Mouse (Mus musculus): ENCODE measurements around the gene Bcl2l12. TPM values are rescaled to one million over a fixed set of nuclear protein-coding genes. Genes with fewer than 3 reads are reported as not detected.

The Bcl2l12 gene
- polyA plus RNA-seq, 1 experiment from 2014 or later: 67.7 TPM

Small RNA genes lying within 50 kb of the gene (microRNA-seq; reads per million reads assigned to microRNA genes)
- gene Mir7054 (ENCODE audit: borderline number of aligned reads): 0.52 reads per million

Other genes with a start within 250 kb of the Bcl2l12 start
- gene Zfp473, start 247.7 kb downstream of the Bcl2l12 start, polyA plus RNA-seq (2015; fragmentation: Nextera tagmentation; extraction: Ambion mirVana): 1.4 and 1.8 TPM in 2 replicates
- gene Nup62, start 182.6 kb downstream of the Bcl2l12 start, polyA plus RNA-seq (2015; fragmentation: Nextera tagmentation; extraction: Ambion mirVana): 83.9 and 84.0 TPM in 2 replicates
- gene Il4i1, start 182.3 kb downstream of the Bcl2l12 start, polyA plus RNA-seq (2015; fragmentation: Nextera tagmentation; extraction: Ambion mirVana): 0.88 and 1.6 TPM in 2 replicates
- gene Atf5, start 182.1 kb downstream of the Bcl2l12 start, polyA plus RNA-seq (2015; fragmentation: Nextera tagmentation; extraction: Ambion mirVana): 12.4 and 14.7 TPM in 2 replicates
- gene Akt1s1, start 149.7 kb downstream of the Bcl2l12 start, polyA plus RNA-seq (2015; fragmentation: Nextera tagmentation; extraction: Ambion mirVana): 124 and 127 TPM in 2 replicates
- 86.6 and 89.3 TPM in 2 replicates for gene Tbc1d17, start 149.6 kb downstream of the Bcl2l12 start, polyA plus RNA-seq (2015; fragmentation: Nextera tagmentation; extraction: Ambion mirVana)
- 30.4 and 37.3 TPM in 2 replicates for gene Pnkp, start 141.6 kb downstream of the Bcl2l12 start, polyA plus RNA-seq (2015; fragmentation: Nextera tagmentation; extraction: Ambion mirVana)
- gene Ptov1, start 128.9 kb downstream of the Bcl2l12 start, polyA plus RNA-seq (2015; fragmentation: Nextera tagmentation; extraction: Ambion mirVana): 428 and 442 TPM in 2 replicates
- gene Med25, start 106.0 kb downstream of the Bcl2l12 start, polyA plus RNA-seq (2015; fragmentation: Nextera tagmentation; extraction: Ambion mirVana): 110 and 122 TPM in 2 replicates
- 29.4 and 30.1 TPM in 2 replicates for gene Fuz, start 102.6 kb downstream of the Bcl2l12 start, polyA plus RNA-seq (2015; fragmentation: Nextera tagmentation; extraction: Ambion mirVana)
- 73.0 and 76.2 TPM in 2 replicates for gene Ap2a1, start 69.2 kb downstream of the Bcl2l12 start, polyA plus RNA-seq (2015; fragmentation: Nextera tagmentation; extraction: Ambion mirVana)
- gene Tsks, start 55.5 kb downstream of the Bcl2l12 start, polyA plus RNA-seq (2015; fragmentation: Nextera tagmentation; extraction: Ambion mirVana): 0.23 TPM in 1 of 2 replicates, not detected in the other
- 30.0 and 35.8 TPM in 2 replicates for gene Cpt1c, start 23.9 kb downstream of the Bcl2l12 start, polyA plus RNA-seq (2015; fragmentation: Nextera tagmentation; extraction: Ambion mirVana)
- 455 and 479 TPM in 2 replicates for gene Prmt1, start 12.1 kb downstream of the Bcl2l12 start, polyA plus RNA-seq (2015; fragmentation: Nextera tagmentation; extraction: Ambion mirVana)
- 109 and 110 TPM in 2 replicates for gene Irf3, start 1.1 kb downstream of the Bcl2l12 start, polyA plus RNA-seq (2015; fragmentation: Nextera tagmentation; extraction: Ambion mirVana)
- gene Scaf1, start 17.7 kb upstream of the Bcl2l12 start, polyA plus RNA-seq (2015; fragmentation: Nextera tagmentation; extraction: Ambion mirVana): 40.7 and 41.9 TPM in 2 replicates
- 41.3 and 47.6 TPM in 2 replicates for gene Rras, start 19.2 kb upstream of the Bcl2l12 start, polyA plus RNA-seq (2015; fragmentation: Nextera tagmentation; extraction: Ambion mirVana)
- gene Prr12, start 54.2 kb upstream of the Bcl2l12 start, polyA plus RNA-seq (2015; fragmentation: Nextera tagmentation; extraction: Ambion mirVana): 11.9 and 12.1 TPM in 2 replicates
- gene Nosip, start 63.7 kb upstream of the Bcl2l12 start, polyA plus RNA-seq (2015; fragmentation: Nextera tagmentation; extraction: Ambion mirVana): 68.5 and 73.6 TPM in 2 replicates
- gene Prrg2, start 64.0 kb upstream of the Bcl2l12 start, polyA plus RNA-seq (2015; fragmentation: Nextera tagmentation; extraction: Ambion mirVana): 26.0 and 26.9 TPM in 2 replicates
- 520 and 531 TPM in 2 replicates for gene Rcn3, start 93.5 kb upstream of the Bcl2l12 start, polyA plus RNA-seq (2015; fragmentation: Nextera tagmentation; extraction: Ambion mirVana)
- 126 and 135 TPM in 2 replicates for gene Fcgrt, start 105.1 kb upstream of the Bcl2l12 start, polyA plus RNA-seq (2015; fragmentation: Nextera tagmentation; extraction: Ambion mirVana)
- 1,509 and 1,523 TPM in 2 replicates for gene Rps11, start 125.7 kb upstream of the Bcl2l12 start, polyA plus RNA-seq (2015; fragmentation: Nextera tagmentation; extraction: Ambion mirVana)
- 1,369 and 1,440 TPM in 2 replicates for gene Rpl13a, start 130.0 kb upstream of the Bcl2l12 start, polyA plus RNA-seq (2015; fragmentation: Nextera tagmentation; extraction: Ambion mirVana)
- gene Gm45713, start 137.5 kb upstream of the Bcl2l12 start, polyA plus RNA-seq (2015; fragmentation: Nextera tagmentation; extraction: Ambion mirVana): 0.12 and 0.37 TPM in 2 replicates
- gene Flt3l, start 137.7 kb upstream of the Bcl2l12 start, polyA plus RNA-seq (2015; fragmentation: Nextera tagmentation; extraction: Ambion mirVana): 2.6 and 3.4 TPM in 2 replicates
- gene Pih1d1, start 155.6 kb upstream of the Bcl2l12 start, polyA plus RNA-seq (2015; fragmentation: Nextera tagmentation; extraction: Ambion mirVana): 81.2 and 87.5 TPM in 2 replicates
- 43.7 and 47.1 TPM in 2 replicates for gene Aldh16a1, start 155.9 kb upstream of the Bcl2l12 start, polyA plus RNA-seq (2015; fragmentation: Nextera tagmentation; extraction: Ambion mirVana)
- gene Slc17a7, start 165.2 kb upstream of the Bcl2l12 start, polyA plus RNA-seq (2015; fragmentation: Nextera tagmentation; extraction: Ambion mirVana): 0.33 and 0.39 TPM in 2 replicates
- gene Gfy, start 180.9 kb upstream of the Bcl2l12 start, polyA plus RNA-seq (2015; fragmentation: Nextera tagmentation; extraction: Ambion mirVana): 5.5 and 13.4 TPM in 2 replicates
- not detected in 2 replicates for gene Pth2, start 182.3 kb upstream of the Bcl2l12 start, polyA plus RNA-seq (2015; fragmentation: Nextera tagmentation; extraction: Ambion mirVana)
- gene Ccdc155, start 206.2 kb upstream of the Bcl2l12 start, polyA plus RNA-seq (2015; fragmentation: Nextera tagmentation; extraction: Ambion mirVana): 1.00 and 1.1 TPM in 2 replicates
- 30.7 and 38.5 TPM in 2 replicates for gene Dkkl1, start 213.4 kb upstream of the Bcl2l12 start, polyA plus RNA-seq (2015; fragmentation: Nextera tagmentation; extraction: Ambion mirVana)
- 141 and 148 TPM in 2 replicates for gene Tead2, start 217.0 kb upstream of the Bcl2l12 start, polyA plus RNA-seq (2015; fragmentation: Nextera tagmentation; extraction: Ambion mirVana)
- gene Cd37, start 240.4 kb upstream of the Bcl2l12 start, polyA plus RNA-seq (2015; fragmentation: Nextera tagmentation; extraction: Ambion mirVana): 4.8 and 4.9 TPM in 2 replicates
- 0.13 and 0.27 TPM in 2 replicates for gene Slc6a16, start 242.4 kb upstream of the Bcl2l12 start, polyA plus RNA-seq (2015; fragmentation: Nextera tagmentation; extraction: Ambion mirVana)

All from embryonic facial prominence, embryonic 15.5 days (tissue).